Mouse (Mus musculus) erythroblast, adult 5-6 weeks (primary cell): ENCODE measurements around the gene Slc17a7. TPM values are rescaled to one million over a fixed set of nuclear protein-coding genes. Genes with fewer than 3 reads are reported as not detected.

Experiments used
- total RNA-seq, 2 experiments: library from RNA; stranded (forward) in 1 of 2; stranded (reverse) in 1 of 2; fragments of 150-400 nt in 1 of 2; fragments of 200-764, 138-1000 nt in 1 of 2; gene quantifications; 2 replicates each; pipeline versions ENCODE4 v1.2.3 to v1.2.4; 2015 to 2017; ENCODE audit warnings: low replicate concordance in 2 of 2

Slc17a7 gene
- total RNA-seq, 2 experiments from 2014 or later: not detected

Other genes starting within 250 kb of the Slc17a7 start
Only the 30 nearest of the 34 such genes appear.
- gene Tsks, start 220.7 kb upstream of the Slc17a7 start, total RNA-seq (2015; ENCODE audit: low replicate concordance): not detected in 2 replicates
- not detected in 2 replicates for gene Tsks, start 220.7 kb upstream of the Slc17a7 start, total RNA-seq (2017; ENCODE audit: low replicate concordance)
- gene Cpt1c, start 189.1 kb upstream of the Slc17a7 start, total RNA-seq (2015; ENCODE audit: low replicate concordance): 0.19 and 1.5 TPM in 2 replicates
- gene Cpt1c, start 189.1 kb upstream of the Slc17a7 start, total RNA-seq (2017; ENCODE audit: low replicate concordance): 0.28 and 0.51 TPM in 2 replicates
- gene Prmt1, start 177.4 kb upstream of the Slc17a7 start, total RNA-seq (2015; ENCODE audit: low replicate concordance): 21.7 and 73.4 TPM in 2 replicates
- 9.2 and 30.6 TPM in 2 replicates for gene Prmt1, start 177.4 kb upstream of the Slc17a7 start, total RNA-seq (2017; ENCODE audit: low replicate concordance)
- 15.5 and 24.2 TPM in 2 replicates for gene Irf3, start 166.3 kb upstream of the Slc17a7 start, total RNA-seq (2015; ENCODE audit: low replicate concordance)
- gene Irf3, start 166.3 kb upstream of the Slc17a7 start, total RNA-seq (2017; ENCODE audit: low replicate concordance): 17.0 and 34.1 TPM in 2 replicates
- gene Bcl2l12, start 165.2 kb upstream of the Slc17a7 start, total RNA-seq (2015; ENCODE audit: low replicate concordance): 2.9 and 9.6 TPM in 2 replicates
- gene Bcl2l12, start 165.2 kb upstream of the Slc17a7 start, total RNA-seq (2017; ENCODE audit: low replicate concordance): 1.3 and 2.5 TPM in 2 replicates
- gene Scaf1, start 147.6 kb upstream of the Slc17a7 start, total RNA-seq (2015; ENCODE audit: low replicate concordance): 7.9 and 10.7 TPM in 2 replicates
- 9.8 and 10.0 TPM in 2 replicates for gene Scaf1, start 147.6 kb upstream of the Slc17a7 start, total RNA-seq (2017; ENCODE audit: low replicate concordance)
- gene Rras, start 146.0 kb upstream of the Slc17a7 start, total RNA-seq (2015; ENCODE audit: low replicate concordance): 7.5 and 10.8 TPM in 2 replicates
- 0.60 TPM in 1 of 2 replicates, not detected in the other for gene Rras, start 146.0 kb upstream of the Slc17a7 start, total RNA-seq (2017; ENCODE audit: low replicate concordance)
- gene Prr12, start 111.1 kb upstream of the Slc17a7 start, total RNA-seq (2015; ENCODE audit: low replicate concordance): 3.3 and 6.1 TPM in 2 replicates
- gene Prr12, start 111.1 kb upstream of the Slc17a7 start, total RNA-seq (2017; ENCODE audit: low replicate concordance): 0.60 and 0.70 TPM in 2 replicates
- 10.4 and 20.7 TPM in 2 replicates for gene Nosip, start 101.5 kb upstream of the Slc17a7 start, total RNA-seq (2015; ENCODE audit: low replicate concordance)
- gene Nosip, start 101.5 kb upstream of the Slc17a7 start, total RNA-seq (2017; ENCODE audit: low replicate concordance): 15.5 and 22.2 TPM in 2 replicates
- gene Prrg2, start 101.3 kb upstream of the Slc17a7 start, total RNA-seq (2015; ENCODE audit: low replicate concordance): 1.3 and 5.2 TPM in 2 replicates
- gene Prrg2, start 101.3 kb upstream of the Slc17a7 start, total RNA-seq (2017; ENCODE audit: low replicate concordance): 0.34 and 7.0 TPM in 2 replicates
- 1.3 and 2.5 TPM in 2 replicates for gene Rcn3, start 71.7 kb upstream of the Slc17a7 start, total RNA-seq (2015; ENCODE audit: low replicate concordance)
- 6.7 and 7.5 TPM in 2 replicates for gene Rcn3, start 71.7 kb upstream of the Slc17a7 start, total RNA-seq (2017; ENCODE audit: low replicate concordance)
- 2.5 and 7.3 TPM in 2 replicates for gene Fcgrt, start 60.1 kb upstream of the Slc17a7 start, total RNA-seq (2015; ENCODE audit: low replicate concordance)
- gene Fcgrt, start 60.1 kb upstream of the Slc17a7 start, total RNA-seq (2017; ENCODE audit: low replicate concordance): 10.3 and 11.4 TPM in 2 replicates
- gene Rps11, start 39.5 kb upstream of the Slc17a7 start, total RNA-seq (2015; ENCODE audit: low replicate concordance): 604 and 677 TPM in 2 replicates
- 233 and 238 TPM in 2 replicates for gene Rps11, start 39.5 kb upstream of the Slc17a7 start, total RNA-seq (2017; ENCODE audit: low replicate concordance)
- 517 and 725 TPM in 2 replicates for gene Rpl13a, start 35.2 kb upstream of the Slc17a7 start, total RNA-seq (2015; ENCODE audit: low replicate concordance)
- 475 and 688 TPM in 2 replicates for gene Rpl13a, start 35.2 kb upstream of the Slc17a7 start, total RNA-seq (2017; ENCODE audit: low replicate concordance)
- not detected in 2 replicates for gene Gm45713, start 27.7 kb upstream of the Slc17a7 start, total RNA-seq (2015; ENCODE audit: low replicate concordance)
- not detected in 2 replicates for gene Gm45713, start 27.7 kb upstream of the Slc17a7 start, total RNA-seq (2017; ENCODE audit: low replicate concordance)
- 1.3 and 3.8 TPM in 2 replicates for gene Flt3l, start 27.5 kb upstream of the Slc17a7 start, total RNA-seq (2015; ENCODE audit: low replicate concordance)
- 2.6 and 3.6 TPM in 2 replicates for gene Flt3l, start 27.5 kb upstream of the Slc17a7 start, total RNA-seq (2017; ENCODE audit: low replicate concordance)
- gene Pih1d1, start 9.6 kb upstream of the Slc17a7 start, total RNA-seq (2015; ENCODE audit: low replicate concordance): 33.4 and 59.6 TPM in 2 replicates
- 2.7 and 15.8 TPM in 2 replicates for gene Pih1d1, start 9.6 kb upstream of the Slc17a7 start, total RNA-seq (2017; ENCODE audit: low replicate concordance)
- 10.2 and 12.7 TPM in 2 replicates for gene Aldh16a1, start 9.4 kb upstream of the Slc17a7 start, total RNA-seq (2015; ENCODE audit: low replicate concordance)
- gene Aldh16a1, start 9.4 kb upstream of the Slc17a7 start, total RNA-seq (2017; ENCODE audit: low replicate concordance): 6.3 and 10.3 TPM in 2 replicates
- gene Gfy, start 15.6 kb downstream of the Slc17a7 start, total RNA-seq (2015; ENCODE audit: low replicate concordance): not detected in 2 replicates
- gene Gfy, start 15.6 kb downstream of the Slc17a7 start, total RNA-seq (2017; ENCODE audit: low replicate concordance): not detected in 2 replicates
- gene Pth2, start 17.0 kb downstream of the Slc17a7 start, total RNA-seq (2015; ENCODE audit: low replicate concordance): not detected in 2 replicates
- not detected in 2 replicates for gene Pth2, start 17.0 kb downstream of the Slc17a7 start, total RNA-seq (2017; ENCODE audit: low replicate concordance)
- gene Ccdc155, start 40.9 kb downstream of the Slc17a7 start, total RNA-seq (2015; ENCODE audit: low replicate concordance): not detected in 2 replicates
- not detected in 2 replicates for gene Ccdc155, start 40.9 kb downstream of the Slc17a7 start, total RNA-seq (2017; ENCODE audit: low replicate concordance)
- gene Dkkl1, start 48.2 kb downstream of the Slc17a7 start, total RNA-seq (2015; ENCODE audit: low replicate concordance): 6.3 and 20.8 TPM in 2 replicates
- 0.56 TPM in 1 of 2 replicates, not detected in the other for gene Dkkl1, start 48.2 kb downstream of the Slc17a7 start, total RNA-seq (2017; ENCODE audit: low replicate concordance)
- gene Tead2, start 51.8 kb downstream of the Slc17a7 start, total RNA-seq (2015; ENCODE audit: low replicate concordance): not detected in 2 replicates
- 0.42 and 0.51 TPM in 2 replicates for gene Tead2, start 51.8 kb downstream of the Slc17a7 start, total RNA-seq (2017; ENCODE audit: low replicate concordance)
- 38.9 and 50.1 TPM in 2 replicates for gene Cd37, start 75.2 kb downstream of the Slc17a7 start, total RNA-seq (2015; ENCODE audit: low replicate concordance)
- 18.7 and 20.7 TPM in 2 replicates for gene Cd37, start 75.2 kb downstream of the Slc17a7 start, total RNA-seq (2017; ENCODE audit: low replicate concordance)
- not detected in 2 replicates for gene Slc6a16, start 77.1 kb downstream of the Slc17a7 start, total RNA-seq (2015; ENCODE audit: low replicate concordance)
- gene Slc6a16, start 77.1 kb downstream of the Slc17a7 start, total RNA-seq (2017; ENCODE audit: low replicate concordance): not detected in 2 replicates
- not detected in 2 replicates for gene Slc6a21, start 113.6 kb downstream of the Slc17a7 start, total RNA-seq (2015; ENCODE audit: low replicate concordance)
- not detected in 2 replicates for gene Slc6a21, start 113.6 kb downstream of the Slc17a7 start, total RNA-seq (2017; ENCODE audit: low replicate concordance)
- gene Trpm4, start 169.8 kb downstream of the Slc17a7 start, total RNA-seq (2015; ENCODE audit: low replicate concordance): 0.42 TPM in 1 of 2 replicates, not detected in the other
- not detected in 2 replicates for gene Trpm4, start 169.8 kb downstream of the Slc17a7 start, total RNA-seq (2017; ENCODE audit: low replicate concordance)
- gene Hrc, start 171.3 kb downstream of the Slc17a7 start, total RNA-seq (2015; ENCODE audit: low replicate concordance): not detected in 2 replicates
- gene Hrc, start 171.3 kb downstream of the Slc17a7 start, total RNA-seq (2017; ENCODE audit: low replicate concordance): not detected in 2 replicates
- gene Ppfia3, start 203.1 kb downstream of the Slc17a7 start, total RNA-seq (2015; ENCODE audit: low replicate concordance): 1.9 TPM in 1 of 2 replicates, not detected in the other
- 0.26 TPM in 1 of 2 replicates, not detected in the other for gene Ppfia3, start 203.1 kb downstream of the Slc17a7 start, total RNA-seq (2017; ENCODE audit: low replicate concordance)
- gene Lin7b, start 206.6 kb downstream of the Slc17a7 start, total RNA-seq (2015; ENCODE audit: low replicate concordance): 1.5 TPM in 1 of 2 replicates, not detected in the other
- gene Lin7b, start 206.6 kb downstream of the Slc17a7 start, total RNA-seq (2017; ENCODE audit: low replicate concordance): 5.4 TPM in 1 of 2 replicates, not detected in the other